Mouse (Mus musculus) megakaryocyte, embryonic 14.5 days (primary cell): ENCODE measurements around the gene 2900026A02Rik.

ENCODE experiments used
- FLI1 ChIP-seq: IDR thresholded peaks from 2 replicates; pipeline ENCODE4 v1.6.1; 2012; ENCODE audit warnings: low read length, inconsistent platforms, mixed read lengths
- GATA1 ChIP-seq: IDR thresholded peaks from 3 replicates; pipeline ENCODE4 v1.6.1; 2012; ENCODE audit warnings: mixed read lengths, low read length, inconsistent platforms, borderline replicate concordance

DNA sequence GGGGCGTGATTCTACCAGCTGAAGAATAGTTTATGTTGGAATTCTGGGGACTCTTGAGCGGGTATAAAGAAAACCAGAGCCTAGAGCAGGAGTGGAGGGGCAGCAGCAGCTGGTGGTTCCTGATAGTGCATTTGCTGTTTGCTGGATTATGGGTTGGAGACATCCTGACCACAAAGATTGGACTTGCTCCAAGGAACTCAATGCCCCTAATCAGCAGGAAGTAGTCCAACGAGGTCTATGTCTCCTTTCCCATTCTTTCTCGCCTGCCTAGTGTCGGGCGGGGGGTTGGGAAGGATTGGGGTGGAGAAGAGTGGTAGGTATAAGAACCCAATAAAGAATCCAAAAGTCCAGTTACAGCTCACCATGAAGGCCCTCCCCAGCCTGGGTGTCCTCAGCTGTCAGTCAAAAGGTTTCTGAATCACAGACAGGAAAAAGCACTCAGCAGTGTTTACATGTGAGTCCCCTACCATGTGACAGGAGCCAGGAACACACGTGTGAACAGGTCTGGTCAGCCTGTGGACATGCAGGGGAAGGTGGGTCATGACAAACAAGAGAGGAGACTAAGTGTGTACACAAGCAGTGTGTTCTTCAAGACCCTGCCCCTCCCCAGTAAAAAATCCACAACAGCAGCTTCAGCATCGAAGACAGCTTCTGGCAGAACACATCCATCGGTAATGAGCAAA lies 14.2 kb downstream of the 2900026A02Rik start:
- TF ChIP-seq GATA1 (no peak), FLI1 (no peak)
